ENCODE assay signal across 8 mouse cellular contexts in genomic region chr11:59472326-59472677, GRCm38 (mm10). TPM values are rescaled to one million over a fixed set of nuclear protein-coding genes. Genes with fewer than 3 reads are reported as not detected.
DNase-seq lines count a peak whose midpoint lies in the region; ATAC-seq lines count a peak whose summit lies in the region.

TSS of gene Zfp867 (minus strand) at chr11:59472474.

- no peaks in the 10 kb centered on the region for H3K9me3 ChIP-seq in forebrain, embryonic 10.5 days
- no peaks in the 10 kb centered on the region for H3K9me3 ChIP-seq in heart, embryonic 15.5 days (replicated peaks)
- no peaks in the 10 kb centered on the region for H3K9me3 ChIP-seq in liver, embryonic 12.5 days (replicated peaks)

- peak within 1 kb of the TSS; percentile 90 for H3K27ac ChIP-seq in forebrain, embryonic 10.5 days
- H3K27ac ChIP-seq in heart, embryonic 15.5 days = peak within 1 kb of the TSS; percentile 77
- H3K27ac ChIP-seq in liver, embryonic 12.5 days = peak within 1 kb of the TSS; percentile 17; the same call in 1 of the 2 replicates

- DNase-seq in c-Kit-positive CD71-negative TER-119-negative erythroid progenitor cells, embryonic 14.5 days (ENCODE audit: low read depth) = peak; percentile 81
- DNase-seq in forebrain, embryonic 10.5 days (ENCODE audit: extremely low spot score, low spot score) = peak; percentile 92
- peak; percentile 93 for DNase-seq in kidney, postnatal 14 days
- peak; percentile 89 for DNase-seq in naive thymus-derived CD4-positive, alpha-beta T cell, adult 2 months (ENCODE audit: low read depth)
- peak; percentile 90 for DNase-seq in splenic B cell, adult 2 months (ENCODE audit: low read depth, low spot score)

- H3K4me2 ChIP-seq in heart, embryonic 15.5 days = peak within 1 kb of the TSS; percentile 90
- peak within 1 kb of the TSS; percentile 92 for H3K4me2 ChIP-seq in liver, embryonic 12.5 days

- peak within 1 kb of the TSS; percentile 93 for H3K4me3 ChIP-seq in forebrain, embryonic 10.5 days
- H3K4me3 ChIP-seq in heart, embryonic 15.5 days = peak within 1 kb of the TSS; percentile 72
- H3K4me3 ChIP-seq in liver, embryonic 12.5 days = peak within 1 kb of the TSS; percentile 68

- no peaks in the 10 kb centered on the region for H3K27me3 ChIP-seq in forebrain, embryonic 10.5 days (ENCODE audit: poor library complexity, severe bottlenecking)
- H3K27me3 ChIP-seq in heart, embryonic 15.5 days = 0 out of 2 replicates have a peak, but pooled peaks cover 2% of the 10 kb centered on the region
- H3K27me3 ChIP-seq in liver, embryonic 12.5 days (replicated peaks) = peaks cover 38% of the 10 kb centered on the region
- no peaks in the 10 kb centered on the region for H3K27me3 ChIP-seq in splenic B cell, adult 2 months (ENCODE audit: control insufficient read depth, insufficient read depth, low read length, poor library complexity, severe bottlenecking)

- ATAC-seq in CD4-positive, CD25-positive, alpha-beta regulatory T cell, adult 4 months = peak; percentile 98
- peak; percentile 84 for ATAC-seq in heart, embryonic 15.5 days (replicated peaks; ENCODE audit: insufficient number of reproducible peaks, insufficient read depth, low FRiP score, low read depth)
- peak; percentile 76 for ATAC-seq in liver, embryonic 12.5 days

- H3K4me1 ChIP-seq in forebrain, embryonic 10.5 days = peaks cover 13% of the 10 kb centered on the region
- H3K4me1 ChIP-seq in heart, embryonic 15.5 days (replicated peaks) = peaks cover 16% of the 10 kb centered on the region
- H3K4me1 ChIP-seq in liver, embryonic 12.5 days = peaks cover 14% of the 10 kb centered on the region; the same call in 1 of the 2 replicates

- peak within 1 kb of the TSS; percentile 96 for H3K9ac ChIP-seq in heart, embryonic 15.5 days
- peak within 1 kb of the TSS; percentile 74 for H3K9ac ChIP-seq in liver, embryonic 12.5 days

- peaks cover 4% of the 10 kb centered on the region; the same call in 1 of the 2 replicates for H3K36me3 ChIP-seq in forebrain, embryonic 10.5 days (replicated peaks)
- no peaks in the 10 kb centered on the region for H3K36me3 ChIP-seq in heart, embryonic 15.5 days
- H3K36me3 ChIP-seq in liver, embryonic 12.5 days = no peaks in the 10 kb centered on the region
- H3K36me3 ChIP-seq in splenic B cell, adult 2 months (ENCODE audit: control insufficient read depth, insufficient read depth, low read length, poor library complexity, severe bottlenecking) = 0 out of 2 replicates have a peak, but pooled peaks cover 2% of the 10 kb centered on the region

- under 1% methylated on average over 19 of the region's 19 CpGs for WGBS in forebrain, embryonic 10.5 days
- WGBS in heart, embryonic 15.5 days = under 1% methylated on average over 19 of the region's 19 CpGs
- WGBS in liver, embryonic 12.5 days (ENCODE audit: insufficient replicate concordance) = under 1% methylated on average over 19 of the region's 19 CpGs

RNA-seq across cellular contexts. Expression of gene Zfp867, which starts in this region (rescaled TPM):
- 1 to 10 TPM; 6.0 to 6.9 TPM for polyA plus RNA-seq in CD4-positive, CD25-positive, alpha-beta regulatory T cell, adult 4 months (2017; shearing (Covaris generic))
- polyA plus RNA-seq in forebrain, embryonic 10.5 days (2016; fragmentation: Nextera tagmentation; extraction: Ambion mirVana) = 8.9 and 9.3 TPM in 2 replicates
- polyA plus RNA-seq in heart, embryonic 15.5 days (2015; fragmentation: Nextera tagmentation; extraction: Ambion mirVana) = 5.9 and 6.9 TPM in 2 replicates
- 1.3 and 1.7 TPM in 2 replicates for polyA plus RNA-seq in liver, embryonic 12.5 days (2016; fragmentation: Nextera tagmentation; extraction: Ambion mirVana)

Comparison
In these comparisons a context has a peak if more than half of its experiments do, and no peak if none do; other contexts are left out.
1. Peak in every context shown above with its lines: DNase-seq, ATAC-seq, H3K4me3 ChIP-seq and H3K27ac ChIP-seq.
2. H3K27ac ChIP-seq: peak in every context shown above with its lines; median percentile 90 in forebrain, embryonic 10.5 days; 77 in heart, embryonic 15.5 days; 17 in liver, embryonic 12.5 days.